Mouse (Mus musculus): ENCODE measurements around the gene Pbxip1.

GRCm38 (mm10) chr3:89409701-89410100 lies 26.8 kb upstream of the Pbxip1 start:
- no peak for TF ChIP-seq CTCF (IDR thresholded peaks at IDR 0.05; ENCODE audit: low read depth, low read length)
- no peak for TF ChIP-seq POLR2A (IDR thresholded peaks at IDR 0.05; ENCODE audit: borderline replicate concordance, low read depth, low read length)

Data from bone marrow macrophage, adult 2 months (primary cell).